Mouse (Mus musculus): Measurements from ENCODE around the gene Enkd1. TPM values are rescaled to one million over a fixed set of nuclear protein-coding genes. Genes with fewer than 3 reads are reported as not detected.
A peak's percentile ranks its signal among the peaks of the same experiment; 100 is the strongest.

Enkd1 gene
- polyA plus RNA-seq, 1 experiment from 2014 or later = 34.9 TPM

- H3K4me2 ChIP-seq = no peak overlapping the region
- H3K9ac ChIP-seq (replicated peaks) = no peak overlapping the region
- H3K36me3 ChIP-seq = no peaks in the 10 kb centered on the region
- no peak overlapping the region for H3K4me3 ChIP-seq (replicated peaks)
- H3K27ac ChIP-seq = no peak overlapping the region
- peaks cover 18% of the 10 kb centered on the region for H3K4me1 ChIP-seq (replicated peaks)
- ATAC-seq (ENCODE audit: insufficient number of reproducible peaks, insufficient read depth, low FRiP score, low TSS enrichment, low read depth) = no peak
- H3K27me3 ChIP-seq = peaks cover 36% of the 10 kb centered on the region
- H3K9me3 ChIP-seq = 0 out of 2 replicates have a peak, but pooled peaks cover 6% of the 10 kb centered on the region
- 78% methylated on average over 14 of the region's 14 CpGs for WGBS
Observed at GRCm38 (mm10) chr8:105690978-105691377, 17.0 kb downstream of the Enkd1 start.

- Histone ChIP-seq H3K9me3 (0 out of 2 replicates have a peak, but pooled peaks cover 6% of the 10 kb centered on the region), H3K9ac (replicated peaks) (no peak overlapping the region), H3K27ac (no peak overlapping the region), H3K36me3 (no peaks in the 10 kb centered on the region), H3K27me3 (peaks cover 29% of the 10 kb centered on the region), H3K4me1 (replicated peaks) (peaks cover 23% of the 10 kb centered on the region), H3K4me3 (replicated peaks) (no peak overlapping the region), H3K4me2 (no peak overlapping the region)
- WGBS = 85% methylated on average over 9 of the region's 9 CpGs
- no peak for ATAC-seq (ENCODE audit: insufficient number of reproducible peaks, insufficient read depth, low FRiP score, low TSS enrichment, low read depth)
Observed at GRCm38 (mm10) chr8:105689983-105690360, 18.0 kb downstream of the Enkd1 start.

GRCm38 (mm10) chr8:105689256-105689982 is 18.6 kb downstream of the Enkd1 start:
- H3K9ac ChIP-seq (replicated peaks) = no peak overlapping the region
- no peak overlapping the region for H3K4me2 ChIP-seq
- WGBS = 61% methylated on average over 35 of the region's 35 CpGs
- H3K27me3 ChIP-seq = peaks cover 23% of the 10 kb centered on the region
- 0 out of 2 replicates have a peak, but pooled peaks cover 3% of the 10 kb centered on the region for H3K36me3 ChIP-seq
- no peak overlapping the region for H3K4me3 ChIP-seq (replicated peaks)
- no peak for ATAC-seq (ENCODE audit: insufficient number of reproducible peaks, insufficient read depth, low FRiP score, low TSS enrichment, low read depth)
- peaks cover 20% of the 10 kb centered on the region for H3K4me1 ChIP-seq (replicated peaks)
- H3K27ac ChIP-seq = no peak overlapping the region
- H3K9me3 ChIP-seq = 0 out of 2 replicates have a peak, but pooled peaks cover 6% of the 10 kb centered on the region

- H3K36me3 ChIP-seq = peaks cover 13% of the 10 kb centered on the region
- H3K9me3 ChIP-seq = 0 out of 2 replicates have a peak, but pooled peaks cover 6% of the 10 kb centered on the region
- no peak overlapping the region for H3K27ac ChIP-seq
- peaks cover 9% of the 10 kb centered on the region for H3K4me1 ChIP-seq (replicated peaks)
- WGBS = 65% methylated on average over 14 of the region's 14 CpGs
- H3K4me3 ChIP-seq (replicated peaks) = no peak overlapping the region
- H3K4me2 ChIP-seq = no peak overlapping the region
- no peak overlapping the region for H3K9ac ChIP-seq (replicated peaks)
- ATAC-seq (ENCODE audit: insufficient number of reproducible peaks, insufficient read depth, low FRiP score, low TSS enrichment, low read depth) = no peak
- H3K27me3 ChIP-seq = 0 out of 2 replicates have a peak, but pooled peaks cover 15% of the 10 kb centered on the region
Observed at GRCm38 (mm10) chr8:105688242-105688752, 19.7 kb downstream of the Enkd1 start.

GRCm38 (mm10) chr8:105687512-105687911 is 20.5 kb downstream of the Enkd1 start:
- 69% methylated on average over 8 of the region's 8 CpGs for WGBS
- H3K27me3 ChIP-seq = 0 out of 2 replicates have a peak, but pooled peaks cover 11% of the 10 kb centered on the region
- H3K36me3 ChIP-seq = peaks cover 21% of the 10 kb centered on the region
- H3K27ac ChIP-seq = no peak overlapping the region
- no peak for ATAC-seq (ENCODE audit: insufficient number of reproducible peaks, insufficient read depth, low FRiP score, low TSS enrichment, low read depth)
- no peak overlapping the region for H3K4me3 ChIP-seq (replicated peaks)
- H3K4me2 ChIP-seq = no peak overlapping the region
- H3K4me1 ChIP-seq (replicated peaks) = peaks cover 9% of the 10 kb centered on the region
- no peaks in the 10 kb centered on the region for H3K9me3 ChIP-seq
- H3K9ac ChIP-seq (replicated peaks) = no peak overlapping the region; the same call in 1 of the 2 replicates

GRCm38 (mm10) chr8:105686551-105686950 is 21.5 kb downstream of the Enkd1 start:
- no peak for ATAC-seq (ENCODE audit: insufficient number of reproducible peaks, insufficient read depth, low FRiP score, low TSS enrichment, low read depth)
- H3K36me3 ChIP-seq = peaks cover 31% of the 10 kb centered on the region
- 0 out of 2 replicates have a peak, but pooled peaks cover 11% of the 10 kb centered on the region for H3K27me3 ChIP-seq
- peak overlapping the region; percentile 45; the same call in 1 of the 2 replicates for H3K27ac ChIP-seq
- H3K9ac ChIP-seq (replicated peaks) = no peak overlapping the region
- no peak overlapping the region for H3K4me3 ChIP-seq (replicated peaks)
- WGBS = 65% methylated on average over 6 of the region's 6 CpGs
- peak overlapping the region; percentile 48; the same call in 1 of the 2 replicates for H3K4me2 ChIP-seq
- no peaks in the 10 kb centered on the region for H3K9me3 ChIP-seq
- peaks cover 9% of the 10 kb centered on the region for H3K4me1 ChIP-seq (replicated peaks)

- H3K27me3 ChIP-seq = 0 out of 2 replicates have a peak, but pooled peaks cover 11% of the 10 kb centered on the region
- ATAC-seq (ENCODE audit: insufficient number of reproducible peaks, insufficient read depth, low FRiP score, low TSS enrichment, low read depth) = peak; percentile 29; the same call in 1 of the 2 replicates
- peaks cover 9% of the 10 kb centered on the region for H3K4me1 ChIP-seq (replicated peaks)
- no peaks in the 10 kb centered on the region for H3K9me3 ChIP-seq
- peak within 1 kb of the TSS; percentile 48 for H3K4me2 ChIP-seq
- WGBS = 7% methylated on average over 26 of the region's 26 CpGs
- peaks cover 38% of the 10 kb centered on the region for H3K36me3 ChIP-seq
- H3K9ac ChIP-seq (replicated peaks) = no peak within 1 kb of the TSS
- H3K27ac ChIP-seq = peak within 1 kb of the TSS; percentile 45; the same call in 1 of the 2 replicates
- H3K4me3 ChIP-seq (replicated peaks) = peak within 1 kb of the TSS; percentile 19
Observed at GRCm38 (mm10) chr8:105685796-105686308, 22.2 kb downstream of the Enkd1 start, which contains the start of gene Carmil2. Carmil2 (plus strand) TSS chr8:105686274.

- ATAC-seq (ENCODE audit: insufficient number of reproducible peaks, insufficient read depth, low FRiP score, low TSS enrichment, low read depth) = no peak
- 0 out of 2 replicates have a peak, but pooled peaks cover 11% of the 10 kb centered on the region for H3K27me3 ChIP-seq
- H3K27ac ChIP-seq = no peak overlapping the region
- WGBS = 76% methylated on average over 7 of the region's 7 CpGs
- H3K36me3 ChIP-seq = peaks cover 43% of the 10 kb centered on the region
- H3K4me3 ChIP-seq (replicated peaks) = no peak overlapping the region
- H3K4me1 ChIP-seq (replicated peaks) = peaks cover 9% of the 10 kb centered on the region
- peak overlapping the region; percentile 48 for H3K4me2 ChIP-seq
- no peak overlapping the region for H3K9ac ChIP-seq (replicated peaks)
- no peaks in the 10 kb centered on the region for H3K9me3 ChIP-seq
Observed at GRCm38 (mm10) chr8:105685325-105685724, 22.7 kb downstream of the Enkd1 start.

- 80% methylated on average over 1 of the region's 1 CpGs for WGBS
- ATAC-seq (ENCODE audit: insufficient number of reproducible peaks, insufficient read depth, low FRiP score, low TSS enrichment, low read depth) = no peak
- no peaks in the 10 kb centered on the region for H3K4me1 ChIP-seq (replicated peaks)
- no peak overlapping the region for H3K4me3 ChIP-seq (replicated peaks)
- peaks cover 95% of the 10 kb centered on the region for H3K36me3 ChIP-seq
- no peak overlapping the region for H3K27ac ChIP-seq
- no peak overlapping the region for H3K4me2 ChIP-seq
- no peak overlapping the region for H3K9ac ChIP-seq (replicated peaks)
- no peaks in the 10 kb centered on the region for H3K27me3 ChIP-seq
- H3K9me3 ChIP-seq = no peaks in the 10 kb centered on the region
Observed at GRCm38 (mm10) chr8:105677891-105678290, 30.1 kb downstream of the Enkd1 start.

- ATAC-seq (ENCODE audit: insufficient number of reproducible peaks, insufficient read depth, low FRiP score, low TSS enrichment, low read depth) = no peak
- Histone ChIP-seq H3K4me3 (replicated peaks) (no peak overlapping the region), H3K4me1 (replicated peaks) (no peaks in the 10 kb centered on the region), H3K9ac (replicated peaks) (no peak overlapping the region), H3K9me3 (no peaks in the 10 kb centered on the region), H3K27me3 (no peaks in the 10 kb centered on the region), H3K36me3 (peaks cover 41% of the 10 kb centered on the region), H3K4me2 (no peak overlapping the region), H3K27ac (no peak overlapping the region)
- WGBS = 87% methylated on average over 3 of the region's 3 CpGs
Observed at GRCm38 (mm10) chr8:105661167-105661566, 46.8 kb downstream of the Enkd1 start.

GRCm38 (mm10) chr8:105657641-105658040 is 50.4 kb downstream of the Enkd1 start:
- no peaks in the 10 kb centered on the region for H3K9me3 ChIP-seq
- H3K4me2 ChIP-seq = no peak overlapping the region
- H3K27ac ChIP-seq = no peak overlapping the region
- ATAC-seq (ENCODE audit: insufficient number of reproducible peaks, insufficient read depth, low FRiP score, low TSS enrichment, low read depth) = no peak
- peaks cover 43% of the 10 kb centered on the region for H3K36me3 ChIP-seq
- H3K27me3 ChIP-seq = no peaks in the 10 kb centered on the region
- H3K9ac ChIP-seq (replicated peaks) = no peak overlapping the region
- no peak overlapping the region for H3K4me3 ChIP-seq (replicated peaks)
- no peaks in the 10 kb centered on the region for H3K4me1 ChIP-seq (replicated peaks)

Measured in limb, embryonic 12.5 days (tissue).